Mouse (Mus musculus) megakaryocyte, embryonic 14.5 days (primary cell): ENCODE measurements around the gene Bhlhb9.

Experiments
- FLI1 ChIP-seq: IDR thresholded peaks from 2 replicates; pipeline ENCODE4 v1.6.1; 2012; ENCODE audit warnings: low read length, inconsistent platforms, mixed read lengths
- GATA1 ChIP-seq: IDR thresholded peaks from 3 replicates; pipeline ENCODE4 v1.6.1; 2012; ENCODE audit warnings: mixed read lengths, low read length, inconsistent platforms, borderline replicate concordance

- TF ChIP-seq GATA1 (no peak), FLI1 (no peak)
Measured at GRCm38 (mm10) chrX:135837896-135838295, 40.5 kb downstream of the Bhlhb9 start.
